Mouse (Mus musculus): ENCODE results near the gene Grk6. TPM values are rescaled to one million over a fixed set of nuclear protein-coding genes. Genes with fewer than 3 reads are reported as not detected.

Grk6 gene
- 4.1 TPM for polyA plus RNA-seq (2014; fragmentation: Illumina TruSeq; extraction: RNeasy Lipid Tissue Mini Kit (QIAGEN cat#74804))

GRCm38 (mm10) chr13:55444937-55445315 is at the start of gene Grk6:
Grk6 (plus strand) TSS chr13:55445072.

GRCm38 (mm10) chr13:55398088-55398487 is 46.8 kb upstream of the Grk6 start, which contains the start of gene Slc34a1:
Slc34a1 (plus strand) TSS chr13:55398187.

DNA sequence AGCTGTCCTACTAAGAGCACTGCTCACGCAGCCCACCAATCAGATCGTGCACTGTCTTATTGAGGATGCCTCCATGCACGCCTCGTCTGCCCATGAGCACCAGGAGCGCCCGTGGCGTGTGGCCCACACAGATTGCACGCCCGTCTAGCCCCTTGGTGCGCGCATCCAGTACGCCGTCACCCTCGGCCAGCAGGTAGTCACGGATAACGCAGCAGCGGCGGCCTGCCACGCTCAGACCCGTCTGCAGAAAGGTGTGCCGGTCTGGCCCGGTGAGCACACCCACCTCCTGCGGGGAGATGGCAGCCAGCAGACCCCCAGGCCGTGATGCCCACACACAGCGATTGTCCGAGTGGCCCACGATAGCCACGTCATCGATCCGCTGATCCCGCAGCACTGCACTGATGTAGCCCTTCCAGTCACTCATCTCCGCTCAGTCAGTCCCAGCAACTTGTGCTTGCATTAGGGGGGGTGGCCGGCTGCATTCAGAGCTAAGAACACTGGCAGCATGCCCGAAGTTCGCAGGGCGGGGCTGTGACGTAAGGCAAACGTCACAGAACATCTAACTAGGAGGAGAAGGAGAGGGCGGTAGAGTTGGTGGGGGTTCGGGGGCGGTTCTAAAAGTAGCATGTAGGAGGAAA is 30.0 kb upstream of the Grk6 start, which contains the start of gene Pfn3:
Gene Pfn3 (minus strand): TSS at position 490 of the 638 bp plus-strand sequence.

GRCm38 (mm10) chr13:55426613-55427012 is 18.3 kb upstream of the Grk6 start, which contains the start of gene F12:
F12 (minus strand) TSS chr13:55426793.

GRCm38 (mm10) chr13:55464027-55464884 is 19.4 kb downstream of the Grk6 start, which contains the start of gene Prr7:
Prr7 (plus strand) TSS chr13:55464267.

DNA sequence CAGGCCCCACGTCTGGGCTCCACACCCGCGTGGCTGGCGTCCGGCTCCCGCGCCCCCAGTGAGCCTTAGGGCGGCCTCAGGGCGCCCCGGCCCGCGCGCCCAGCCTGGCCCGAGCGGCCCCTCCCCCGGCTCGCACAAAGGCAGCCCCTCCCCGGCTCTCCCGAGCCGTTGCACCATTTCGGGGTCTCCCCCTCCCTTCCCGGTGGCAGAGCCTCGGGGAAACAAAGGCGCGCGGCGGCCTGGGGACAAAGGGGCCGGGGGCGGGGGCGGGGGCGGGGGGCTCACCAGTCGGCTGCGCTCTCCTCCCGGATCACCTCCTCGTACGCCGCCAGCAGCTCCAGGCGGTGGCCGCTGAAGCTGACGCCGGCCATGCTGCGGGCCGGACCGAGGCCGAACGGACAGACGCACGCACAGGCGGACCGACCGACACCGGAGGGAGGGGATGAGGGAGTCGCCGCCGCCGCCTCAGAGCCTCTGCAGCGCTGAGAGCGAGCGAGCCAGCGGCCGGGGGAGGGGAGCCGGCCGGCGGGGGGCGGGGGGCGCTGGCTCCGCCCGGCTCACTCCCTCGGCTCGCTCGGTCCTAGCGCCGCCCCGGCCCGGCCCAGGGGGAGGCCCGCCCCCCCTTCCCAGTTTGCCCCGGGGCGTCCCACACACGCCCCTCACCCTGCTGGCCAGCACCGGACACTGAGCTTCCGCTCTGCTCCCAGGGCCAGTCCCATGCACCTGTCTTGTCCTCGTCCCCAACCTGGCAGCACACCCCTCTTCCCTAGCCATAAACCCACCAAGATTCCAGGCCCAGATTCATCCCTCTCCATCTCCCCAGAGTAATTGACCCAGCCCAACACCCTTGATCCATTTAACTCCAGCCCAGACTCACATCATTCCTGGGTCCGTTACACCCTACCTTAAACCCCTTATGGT is 43.0 kb downstream of the Grk6 start, which contains the start of gene Dbn1:
Gene Dbn1 (minus strand): TSS at position 534 of the 921 bp plus-strand sequence.

Other genes starting within 250 kb of the Grk6 start
- 125 TPM for gene Nsd1, start 235.3 kb upstream of the Grk6 start, polyA plus RNA-seq (2014; fragmentation: Illumina TruSeq; extraction: RNeasy Lipid Tissue Mini Kit (QIAGEN cat#74804))
- 4.0 TPM for gene Prelid1, start 124.6 kb upstream of the Grk6 start, polyA plus RNA-seq (2014; fragmentation: Illumina TruSeq; extraction: RNeasy Lipid Tissue Mini Kit (QIAGEN cat#74804))
- 3.6 TPM for gene Rab24, start 123.1 kb upstream of the Grk6 start, polyA plus RNA-seq (2014; fragmentation: Illumina TruSeq; extraction: RNeasy Lipid Tissue Mini Kit (QIAGEN cat#74804))
- gene Mxd3, start 115.2 kb upstream of the Grk6 start, polyA plus RNA-seq (2014; fragmentation: Illumina TruSeq; extraction: RNeasy Lipid Tissue Mini Kit (QIAGEN cat#74804)), result 0.68 TPM
- 34.2 TPM for gene Lman2, start 82.3 kb upstream of the Grk6 start, polyA plus RNA-seq (2014; fragmentation: Illumina TruSeq; extraction: RNeasy Lipid Tissue Mini Kit (QIAGEN cat#74804))
- gene Rgs14, start 75.3 kb upstream of the Grk6 start, polyA plus RNA-seq (2014; fragmentation: Illumina TruSeq; extraction: RNeasy Lipid Tissue Mini Kit (QIAGEN cat#74804)), result not detected
- gene Slc34a1, start 46.9 kb upstream of the Grk6 start, polyA plus RNA-seq (2014; fragmentation: Illumina TruSeq; extraction: RNeasy Lipid Tissue Mini Kit (QIAGEN cat#74804)), result not detected
- not detected for gene Pfn3, start 29.8 kb upstream of the Grk6 start, polyA plus RNA-seq (2014; fragmentation: Illumina TruSeq; extraction: RNeasy Lipid Tissue Mini Kit (QIAGEN cat#74804))
- gene F12, start 18.3 kb upstream of the Grk6 start, polyA plus RNA-seq (2014; fragmentation: Illumina TruSeq; extraction: RNeasy Lipid Tissue Mini Kit (QIAGEN cat#74804)), result not detected
- not detected for gene Prr7, start 19.2 kb downstream of the Grk6 start, polyA plus RNA-seq (2014; fragmentation: Illumina TruSeq; extraction: RNeasy Lipid Tissue Mini Kit (QIAGEN cat#74804))
- gene Dbn1, start 43.0 kb downstream of the Grk6 start, polyA plus RNA-seq (2014; fragmentation: Illumina TruSeq; extraction: RNeasy Lipid Tissue Mini Kit (QIAGEN cat#74804)), result 3.1 TPM
- 0.43 TPM for gene Pdlim7, start 68.6 kb downstream of the Grk6 start, polyA plus RNA-seq (2014; fragmentation: Illumina TruSeq; extraction: RNeasy Lipid Tissue Mini Kit (QIAGEN cat#74804))
- gene Dok3, start 84.2 kb downstream of the Grk6 start, polyA plus RNA-seq (2014; fragmentation: Illumina TruSeq; extraction: RNeasy Lipid Tissue Mini Kit (QIAGEN cat#74804)), result not detected
- gene Ddx41, start 91.6 kb downstream of the Grk6 start, polyA plus RNA-seq (2014; fragmentation: Illumina TruSeq; extraction: RNeasy Lipid Tissue Mini Kit (QIAGEN cat#74804)), result 2.7 TPM
- 4.6 TPM for gene Fam193b, start 126.0 kb downstream of the Grk6 start, polyA plus RNA-seq (2014; fragmentation: Illumina TruSeq; extraction: RNeasy Lipid Tissue Mini Kit (QIAGEN cat#74804))
- gene Tmed9, start 128.7 kb downstream of the Grk6 start, polyA plus RNA-seq (2014; fragmentation: Illumina TruSeq; extraction: RNeasy Lipid Tissue Mini Kit (QIAGEN cat#74804)), result 84.6 TPM
- 1.7 TPM for gene B4galt7, start 154.8 kb downstream of the Grk6 start, polyA plus RNA-seq (2014; fragmentation: Illumina TruSeq; extraction: RNeasy Lipid Tissue Mini Kit (QIAGEN cat#74804))
- 59.7 TPM for gene Caml, start 177.9 kb downstream of the Grk6 start, polyA plus RNA-seq (2014; fragmentation: Illumina TruSeq; extraction: RNeasy Lipid Tissue Mini Kit (QIAGEN cat#74804))
- 86.1 TPM for gene Ddx46, start 190.0 kb downstream of the Grk6 start, polyA plus RNA-seq (2014; fragmentation: Illumina TruSeq; extraction: RNeasy Lipid Tissue Mini Kit (QIAGEN cat#74804))
- 208 TPM for gene B230219D22Rik, start 248.1 kb downstream of the Grk6 start, polyA plus RNA-seq (2014; fragmentation: Illumina TruSeq; extraction: RNeasy Lipid Tissue Mini Kit (QIAGEN cat#74804))

Data from ovary, adult 10 weeks (tissue).